Mouse (Mus musculus) mesoderm, embryonic 11.5 days (tissue): ENCODE results near the gene Fbxl7.

Experiments used
- DNase-seq: peaks from one replicate; pipeline ENCODE4 v3.0.0-alpha.2; 2012; ENCODE audit warnings: low read depth, low spot score

Gene Fbxl7

GRCm38 (mm10) chr15:26701949-26702675 lies 193.3 kb downstream of the Fbxl7 start:
- DNase-seq: no peak

DNA sequence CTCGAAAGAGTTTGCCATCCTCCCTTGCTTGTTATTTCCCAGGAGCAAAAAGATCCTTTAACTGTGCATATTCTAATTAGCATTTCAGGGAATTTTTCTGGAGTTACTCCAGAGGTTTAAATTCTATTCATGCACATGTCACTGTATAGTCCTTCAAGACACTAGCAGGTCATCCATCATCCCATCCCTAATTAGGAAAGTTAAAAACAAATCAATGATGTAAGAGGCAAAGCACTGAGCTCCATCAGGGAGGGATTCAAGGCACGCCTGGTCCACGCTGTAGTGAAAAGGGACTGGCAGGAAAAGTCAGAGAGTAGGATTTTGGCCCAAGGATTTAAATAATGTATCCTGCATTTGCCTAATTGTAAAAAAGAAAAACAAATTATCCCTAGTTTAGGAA lies 202.3 kb downstream of the Fbxl7 start:
- no peak for DNase-seq

DNA sequence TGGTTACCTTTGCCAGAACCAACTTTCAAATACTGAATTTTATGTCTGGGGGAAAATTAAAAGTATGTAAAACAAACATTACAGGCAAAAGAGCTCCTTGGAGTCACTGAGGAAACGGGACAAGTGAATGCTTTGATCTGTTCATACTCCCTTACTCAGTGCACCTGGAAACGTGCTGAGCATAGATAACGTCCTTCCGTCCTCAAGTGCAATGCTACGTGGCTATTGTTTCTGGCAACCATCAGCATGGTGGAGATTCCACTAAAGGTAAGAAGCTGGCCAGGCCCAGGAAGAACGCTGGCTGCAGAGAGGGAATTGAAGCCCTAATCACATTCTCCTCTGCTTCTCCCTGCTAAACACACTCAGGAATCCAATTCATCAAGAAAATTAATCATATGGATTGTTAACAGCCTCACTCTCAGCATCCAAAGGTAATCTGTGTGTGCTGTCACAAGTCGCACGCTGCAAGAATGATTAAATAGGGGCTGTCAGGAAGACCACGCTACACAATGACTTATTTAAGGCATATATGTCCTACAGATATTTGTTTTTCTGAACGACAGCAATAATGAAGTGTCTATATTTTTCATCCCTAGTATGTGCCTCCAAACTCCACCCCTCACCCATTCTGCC lies 206.8 kb downstream of the Fbxl7 start:
- no peak for DNase-seq

- DNase-seq: no peak
These were observed 207.7 kb downstream of the Fbxl7 start for GRCm38 (mm10) chr15:26687729-26688128.

- no peak for DNase-seq
These were observed 213.1 kb downstream of the Fbxl7 start for GRCm38 (mm10) chr15:26682279-26682678.

- no peak for DNase-seq
These were observed 222.0 kb downstream of the Fbxl7 start for GRCm38 (mm10) chr15:26673239-26673859.

DNA sequence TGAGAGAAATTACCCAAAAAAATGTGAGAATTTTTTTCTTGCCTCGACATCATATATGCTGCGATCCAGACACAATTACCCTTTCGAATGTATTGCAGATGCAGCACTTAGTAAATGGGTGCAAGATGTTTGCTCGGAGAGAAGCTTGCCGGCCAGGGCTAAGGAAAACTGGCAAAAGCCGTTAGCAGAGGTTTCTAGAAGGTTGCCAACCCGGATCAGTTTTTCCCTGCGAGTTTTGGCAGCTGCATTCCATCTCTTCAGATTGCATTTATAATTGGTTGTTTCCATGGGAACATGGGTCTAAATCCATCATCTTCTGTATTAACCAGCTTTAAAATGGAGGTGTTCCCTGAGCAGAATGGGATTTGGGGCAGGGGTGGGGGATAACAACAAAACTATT lies 240.4 kb downstream of the Fbxl7 start:
- DNase-seq: no peak

- no peak for DNase-seq
These were observed 252.8 kb downstream of the Fbxl7 start for GRCm38 (mm10) chr15:26642563-26642962.

- no peak for DNase-seq
These were observed 255.7 kb downstream of the Fbxl7 start for GRCm38 (mm10) chr15:26639726-26640125.

- no peak for DNase-seq
These were observed 259.8 kb downstream of the Fbxl7 start for GRCm38 (mm10) chr15:26635591-26635990.

- no peak for DNase-seq
These were observed 267.2 kb downstream of the Fbxl7 start for GRCm38 (mm10) chr15:26628181-26628580.

- no peak for DNase-seq
These were observed 272.1 kb downstream of the Fbxl7 start for GRCm38 (mm10) chr15:26623242-26623641.

DNA sequence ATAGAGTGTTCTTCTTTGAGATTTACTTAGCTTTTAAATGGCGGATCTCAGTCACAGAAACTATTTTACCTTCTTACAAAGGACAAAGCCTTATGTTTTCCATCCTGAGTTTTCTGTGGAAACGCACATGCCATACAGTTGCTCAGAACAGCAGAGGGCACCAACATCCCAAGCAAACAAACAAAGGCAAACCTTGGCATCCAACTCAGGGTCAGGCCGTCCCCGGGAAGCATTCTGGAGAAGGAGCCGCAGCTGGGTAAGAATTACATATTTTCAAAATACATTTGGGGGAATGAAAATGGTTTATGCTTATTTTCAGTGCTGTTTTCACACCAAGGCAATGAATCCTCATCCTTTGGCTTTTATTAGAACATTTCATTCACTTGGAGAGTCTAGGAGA lies 275.1 kb downstream of the Fbxl7 start:
- DNase-seq: peak; percentile 31

- peak; percentile 51 for DNase-seq
These were observed 276.2 kb downstream of the Fbxl7 start for GRCm38 (mm10) chr15:26619221-26619620.

DNA sequence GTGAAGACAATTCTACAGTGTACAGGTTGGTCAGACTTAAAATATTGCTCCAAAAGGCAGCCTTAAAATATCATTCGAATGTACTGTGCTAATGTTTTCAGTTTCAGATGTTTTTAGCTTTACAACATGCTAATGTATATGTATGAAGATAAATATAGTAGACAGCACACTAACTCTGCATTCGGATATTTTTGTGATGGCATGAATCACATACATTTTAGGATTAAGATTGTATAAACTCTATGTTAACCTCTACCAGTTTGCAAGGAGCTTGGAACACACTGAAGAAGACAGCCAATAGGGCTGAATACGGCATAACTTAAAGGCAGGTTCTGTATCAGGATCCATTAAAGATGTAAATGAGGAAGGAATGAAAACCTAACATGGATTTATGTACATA lies 299.1 kb downstream of the Fbxl7 start:
- DNase-seq: no peak

DNA sequence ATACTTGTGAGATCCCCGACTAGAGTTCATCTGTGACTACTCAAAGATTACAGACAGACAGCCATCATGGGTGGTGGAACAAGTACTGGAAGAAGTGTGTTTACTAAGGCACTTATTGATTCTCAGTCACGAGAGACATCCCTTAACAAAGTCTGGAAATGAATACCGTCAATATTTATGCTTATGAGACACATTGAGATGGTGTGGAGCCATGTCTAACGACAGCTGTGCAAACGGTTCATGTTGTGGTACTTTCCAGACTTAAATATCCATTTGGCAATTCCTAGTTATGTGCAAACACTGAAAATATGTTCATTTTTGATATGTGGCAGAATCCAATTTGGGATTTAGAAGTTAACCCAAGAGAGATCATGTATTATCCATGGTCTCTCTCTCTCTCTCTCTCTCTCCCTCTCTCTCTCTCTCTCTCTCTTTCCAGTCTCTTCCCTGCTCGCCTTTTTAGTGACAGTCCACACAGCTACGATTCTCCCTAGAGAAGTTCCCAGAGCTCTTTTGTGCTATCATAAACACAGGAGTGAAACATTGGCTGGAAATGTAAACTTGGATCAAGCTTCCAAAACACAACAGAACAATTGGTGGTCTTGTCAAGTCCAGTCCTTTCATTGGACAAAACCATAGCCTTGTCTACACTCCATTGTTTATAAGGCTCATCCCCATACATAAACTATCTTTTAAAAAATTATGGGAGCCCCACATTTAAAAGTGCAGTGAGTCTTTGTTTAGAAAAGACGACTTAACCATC lies 315.3 kb downstream of the Fbxl7 start:
- DNase-seq: no peak

DNA sequence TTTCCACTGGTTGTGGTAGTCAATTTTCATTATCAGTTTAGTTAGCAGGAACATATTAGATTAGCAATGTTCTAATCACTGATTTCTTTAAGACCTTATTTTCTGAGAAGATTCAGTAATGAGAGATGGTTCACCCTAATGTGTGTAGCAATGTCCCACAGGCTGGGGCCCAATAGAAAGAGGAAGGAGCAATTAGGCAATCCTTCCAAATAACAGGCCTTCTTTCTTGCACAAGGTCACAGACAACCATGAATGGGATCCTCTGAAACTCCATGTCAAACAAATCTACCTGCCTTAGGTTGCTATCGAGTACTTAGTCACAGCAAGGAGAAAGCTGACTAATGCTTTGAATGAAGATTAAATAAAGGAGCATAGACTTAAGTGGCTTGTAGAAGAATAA lies 316.9 kb downstream of the Fbxl7 start:
- no peak for DNase-seq

- DNase-seq: no peak
These were observed 329.3 kb downstream of the Fbxl7 start for GRCm38 (mm10) chr15:26566076-26566475.

DNA sequence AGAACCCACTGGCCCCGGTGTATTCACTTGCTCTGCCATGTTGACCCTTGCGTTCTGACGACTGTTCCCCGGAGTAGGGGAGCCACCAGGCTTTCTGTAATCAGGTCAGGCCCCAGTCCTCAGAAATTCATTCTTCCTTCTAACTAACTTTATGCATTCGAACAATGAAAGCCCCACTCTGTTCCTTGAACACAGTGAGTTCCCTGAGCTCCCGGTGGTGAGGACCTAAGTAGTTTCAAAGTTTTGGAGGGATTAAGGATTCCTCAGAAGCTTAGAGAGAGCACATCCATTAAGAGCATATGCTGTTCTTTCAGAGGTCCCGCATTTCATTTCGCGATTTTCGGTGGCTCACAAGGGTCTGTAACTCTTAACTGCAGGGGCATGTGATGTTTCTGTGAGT lies 341.8 kb downstream of the Fbxl7 start:
- DNase-seq: no peak

GRCm38 (mm10) chr15:26533997-26534700 lies 361.2 kb downstream of the Fbxl7 start:
- DNase-seq: no peak

DNA sequence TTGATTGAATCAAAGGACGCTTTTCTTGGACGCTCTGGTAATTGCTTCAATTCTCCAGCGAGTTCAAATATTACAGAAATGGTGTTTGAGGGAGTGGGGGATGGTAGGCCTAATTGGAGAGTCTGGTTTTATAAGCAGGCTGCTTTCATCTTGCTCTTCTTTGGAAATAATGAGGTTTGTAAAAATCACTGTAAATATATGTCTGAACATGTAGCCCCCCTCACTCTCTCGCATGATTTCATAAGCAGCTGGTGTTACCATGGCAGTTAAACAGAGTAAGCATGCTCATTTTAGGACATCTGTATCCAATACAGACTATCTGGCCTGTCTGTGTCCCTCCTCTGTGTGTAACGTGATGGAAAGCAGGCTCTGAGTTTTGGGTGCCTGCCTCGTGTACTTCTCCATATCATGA lies 376.2 kb downstream of the Fbxl7 start:
- peak; percentile 12 for DNase-seq

DNA sequence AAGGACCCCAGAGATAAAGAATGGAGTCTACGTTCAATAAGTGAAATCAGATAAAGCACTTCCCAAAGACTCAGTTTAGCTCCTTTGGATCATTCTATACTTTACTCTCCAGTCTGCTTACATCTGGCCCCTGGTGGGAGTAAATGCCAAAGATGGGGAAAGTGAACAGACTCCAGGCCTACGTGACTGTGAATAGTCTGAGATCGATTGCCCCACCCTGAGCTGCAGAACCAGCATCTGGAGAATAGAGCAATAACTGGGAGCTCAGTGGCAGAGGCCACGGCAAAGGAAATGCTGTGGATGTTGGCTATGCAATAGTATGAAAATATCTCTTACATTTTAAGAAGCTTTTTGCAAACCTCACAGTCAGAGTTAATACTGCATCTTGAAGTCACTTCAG lies 394.4 kb downstream of the Fbxl7 start:
- no peak for DNase-seq
